Mouse (Mus musculus) c-Kit-negative CD71-positive TER-119-positive erythroid progenitor cells, embryonic 14.5 days (primary cell): ENCODE results near the gene Spint4.

Experiments used
- DNase-seq: peaks from one replicate; pipeline ENCODE4 v3.0.0-alpha.2; 2013; ENCODE audit warnings: low read depth, low spot score

The Spint4 gene

GRCm38 (mm10) chr2:164733259-164733658, 35.0 kb downstream of the Spint4 start:
- no peak for DNase-seq

DNA sequence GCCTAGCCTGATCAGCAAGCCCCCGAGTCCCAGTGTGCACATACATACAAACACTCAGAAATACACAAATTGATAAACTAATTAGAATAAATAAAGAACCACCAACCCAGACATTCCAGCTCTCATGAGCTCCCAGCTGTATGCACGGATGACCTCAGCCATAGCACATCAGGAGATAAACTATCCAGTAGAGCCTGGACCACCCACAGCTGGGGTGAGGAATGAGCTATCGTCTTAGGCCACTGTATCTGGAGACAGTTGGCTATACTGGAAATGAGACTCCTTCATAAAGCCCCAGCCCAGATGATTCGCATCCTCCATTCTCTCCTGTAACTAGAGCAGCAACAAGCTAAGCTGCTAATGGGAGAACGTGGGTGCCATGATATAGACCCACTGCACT, 36.5 kb downstream of the Spint4 start:
- DNase-seq: no peak

GRCm38 (mm10) chr2:164735446-164735845, 37.1 kb downstream of the Spint4 start:
- DNase-seq: no peak

DNA sequence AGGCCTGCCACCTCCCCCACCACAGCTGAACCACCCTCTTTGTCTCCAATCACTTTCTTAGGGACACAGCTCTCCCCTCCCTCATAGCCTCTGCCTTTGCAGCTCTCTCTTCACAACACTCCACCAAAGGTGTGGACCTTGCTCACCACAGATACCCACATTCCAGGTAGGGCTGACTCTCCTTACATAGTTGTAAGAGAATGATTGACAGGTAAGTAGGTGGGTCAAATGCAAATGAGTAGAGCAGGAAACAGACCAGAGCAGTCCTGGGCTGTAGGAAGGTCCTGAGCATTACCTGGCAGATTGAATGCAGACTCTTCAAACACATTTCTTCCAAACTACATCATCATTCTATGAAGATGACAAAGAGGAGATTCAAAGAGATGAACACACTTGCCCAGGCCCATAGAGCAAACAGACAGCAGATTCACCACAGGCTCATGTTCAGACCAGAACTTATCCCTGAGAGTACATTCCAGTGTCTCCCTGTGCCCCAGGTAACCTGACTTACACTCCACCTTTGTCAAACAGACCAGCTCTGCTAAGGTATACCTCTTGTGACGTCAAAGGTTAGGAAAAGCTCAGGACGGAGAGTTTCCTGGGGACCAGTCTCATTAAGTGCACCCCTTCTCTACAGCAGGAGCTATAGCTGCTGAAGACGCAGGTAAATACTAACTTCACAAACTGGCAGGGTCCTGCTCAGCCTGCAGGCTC, 39.2 kb downstream of the Spint4 start:
- DNase-seq: no peak

DNA sequence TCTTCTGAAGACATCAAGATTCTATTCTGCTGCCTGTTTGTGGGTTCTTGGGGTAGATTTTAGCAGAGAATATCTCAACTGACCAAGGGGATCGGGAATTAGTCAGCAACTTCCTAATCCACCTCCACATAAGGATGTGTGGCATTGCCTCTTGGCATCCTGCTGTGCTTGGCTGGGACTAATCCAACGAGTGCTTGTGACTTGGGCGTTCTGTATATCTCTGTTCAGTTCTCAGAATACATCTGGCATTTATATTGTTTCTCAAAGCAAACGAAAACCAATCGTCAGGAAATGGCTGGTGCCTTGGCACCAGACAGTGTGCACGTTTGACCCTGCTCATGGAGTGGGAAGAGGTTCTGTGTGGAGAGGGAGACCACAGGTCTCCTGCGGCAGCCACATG, 41.6 kb downstream of the Spint4 start:
- DNase-seq: no peak

DNA sequence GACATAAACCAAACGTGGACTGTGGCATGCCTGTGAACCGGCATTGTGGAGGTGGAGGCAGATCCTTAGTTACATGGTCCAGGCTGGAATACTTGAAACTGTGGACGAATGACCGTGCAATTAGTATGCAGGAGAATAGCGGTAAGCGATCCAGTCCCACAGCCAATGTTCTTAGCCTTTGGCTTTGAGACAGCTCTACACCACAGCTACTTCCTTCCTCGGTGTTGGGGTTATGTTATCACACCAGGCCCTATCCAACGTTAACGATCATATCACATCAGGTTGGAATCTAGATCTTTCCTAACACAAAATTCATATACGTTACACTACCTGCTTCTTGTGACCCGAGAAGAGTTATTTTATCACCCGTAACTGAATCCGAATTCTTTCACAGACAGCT, 46.7 kb downstream of the Spint4 start:
- no peak for DNase-seq

GRCm38 (mm10) chr2:164745843-164746479, 47.7 kb downstream of the Spint4 start, which contains the start of the genes Wfdc3 and Dnttip1:
Gene Wfdc3 (minus strand): TSS chr2:164745931.
Gene Dnttip1 (plus strand): TSS chr2:164745983.
- DNase-seq: peak; percentile 87

DNA sequence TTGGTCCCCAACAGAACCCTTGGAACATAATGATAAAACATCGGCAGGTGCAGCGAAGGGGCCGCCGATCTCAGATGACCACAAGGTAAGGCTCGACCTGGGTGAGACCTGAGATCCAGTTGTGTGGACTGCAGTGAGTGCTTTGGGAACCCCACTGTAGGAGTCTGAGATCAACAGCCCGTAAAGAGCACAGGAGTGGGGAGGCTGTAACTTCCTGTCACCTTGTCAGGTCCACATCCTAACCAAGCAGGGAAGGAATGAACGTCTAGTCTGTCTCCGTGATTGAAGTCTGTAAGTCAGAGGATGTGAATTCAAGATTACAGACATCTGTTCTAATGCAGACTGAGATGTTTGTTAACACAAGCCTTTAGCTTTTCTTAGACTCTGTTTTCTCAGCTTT, 48.4 kb downstream of the Spint4 start:
- DNase-seq: no peak

DNA sequence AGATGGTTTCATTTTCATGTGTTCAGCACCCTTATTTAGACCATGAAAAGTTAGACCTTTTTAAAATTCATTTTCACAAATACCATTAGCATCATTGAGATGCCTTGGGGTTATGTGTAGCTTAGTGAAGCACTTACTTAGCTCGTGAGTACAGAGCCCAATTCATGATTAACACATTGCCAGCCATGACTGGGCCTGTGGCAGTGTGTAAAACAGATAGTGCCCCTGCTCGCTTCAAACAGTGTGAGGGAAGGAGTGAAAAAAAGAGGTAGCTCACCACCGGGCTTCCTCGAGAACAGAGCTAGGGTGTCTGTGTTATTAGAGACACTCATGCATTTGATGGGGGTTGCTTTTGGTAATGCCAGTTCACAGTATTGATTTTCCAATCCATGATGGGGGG, 49.9 kb downstream of the Spint4 start:
- DNase-seq: no peak

DNA sequence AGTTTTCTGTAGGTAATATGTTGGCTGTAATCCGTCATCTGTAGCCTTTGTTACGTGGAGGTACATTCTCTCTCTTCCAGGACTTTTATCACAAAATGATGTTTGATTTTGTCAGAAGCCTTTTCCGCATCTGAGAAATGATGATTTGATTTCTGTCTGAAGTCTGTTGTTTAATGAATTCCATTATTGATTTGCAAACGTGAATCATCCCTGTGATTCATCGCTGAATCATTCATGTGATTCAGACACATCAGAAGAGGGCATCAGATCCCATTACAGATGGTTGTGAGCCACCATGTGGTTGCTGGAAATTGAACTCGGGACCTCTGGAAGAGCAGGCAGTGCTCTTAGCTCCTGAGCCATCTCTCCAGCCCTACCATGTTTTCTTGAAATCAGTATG, 50.7 kb downstream of the Spint4 start:
- no peak for DNase-seq
